Mouse (Mus musculus) MEL (cell line): ENCODE data around the gene Scd3. TPM values are rescaled to one million over a fixed set of nuclear protein-coding genes. Genes with fewer than 3 reads are reported as not detected.

Experiments
- DNase-seq: peaks from one replicate; pipeline ENCODE4 v3.0.0; 2011; ENCODE audit warnings: low read depth, low spot score
- H3K27ac ChIP-seq: 2 replicates; pipeline ENCODE4 v1.5.1; 2012; ENCODE audit warnings: low read depth, mild to moderate bottlenecking, control low read depth, low read length, moderate library complexity; ENCODE audit not compliant: control insufficient read depth
- H3K27me3 ChIP-seq, 2 experiments: fragments of 150-350 bp in 1 of 2; sonication (generic) in 1 of 2; 2 replicates each; pipeline ENCODE4 v1.6.1; 2012; ENCODE audit warnings: low read length in 2 of 2, mild to moderate bottlenecking in 2 of 2, improper control_type of control experiment in 1 of 2, moderate library complexity in 1 of 2; ENCODE audit not compliant: insufficient read depth in 2 of 2, control insufficient read depth in 1 of 2
- H3K36me3 ChIP-seq, 2 experiments: 2 replicates each; pipeline ENCODE4 v1.6.1; 2012 to 2014; ENCODE audit warnings: low read length in 2 of 2, improper control_type of control experiment in 1 of 2, inconsistent platforms in 1 of 2, mild to moderate bottlenecking in 1 of 2; ENCODE audit not compliant: insufficient read depth in 2 of 2, control insufficient read depth in 1 of 2
- H3K4me1 ChIP-seq, 2 experiments: fragments of 150-350 bp in 1 of 2; sonication (generic) in 1 of 2; 2 replicates each; pipeline ENCODE4 v1.6.1; 2012; ENCODE audit warnings: low read length in 2 of 2, improper control_type of control experiment in 1 of 2, mild to moderate bottlenecking in 1 of 2; ENCODE audit not compliant: insufficient read depth in 2 of 2, control insufficient read depth in 1 of 2
- H3K4me3 ChIP-seq, 2 experiments: fragments of 150-350 bp in 1 of 2; sonication (generic) in 1 of 2; 2 replicates each; pipeline ENCODE4 v1.5.1; 2012; ENCODE audit warnings: low read depth in 2 of 2, low read length in 2 of 2, mild to moderate bottlenecking in 2 of 2, moderate library complexity in 2 of 2, control low read depth in 1 of 2, improper control_type of control experiment in 1 of 2; ENCODE audit not compliant: control insufficient read depth in 1 of 2, insufficient read depth in 1 of 2
- H3K79me2 ChIP-seq: 2 replicates; pipeline ENCODE4 v1.6.1; 2012; ENCODE audit warnings: mild to moderate bottlenecking, low read length, moderate library complexity; ENCODE audit not compliant: control insufficient read depth, poor library complexity, insufficient read depth
- H3K9ac ChIP-seq: 2 replicates; pipeline ENCODE4 v1.6.1; 2012; ENCODE audit warnings: low read depth, mild to moderate bottlenecking, control low read depth, low read length, moderate library complexity; ENCODE audit not compliant: control insufficient read depth, poor library complexity, severe bottlenecking
- H3K9me3 ChIP-seq: fragments of 150-350 bp; sonication (generic); replicated peaks from 2 replicates; pipeline ENCODE4 v1.6.1; 2012; ENCODE audit warnings: mild to moderate bottlenecking, low read length, improper control_type of control experiment, moderate library complexity; ENCODE audit not compliant: insufficient read depth
- BHLHE40 ChIP-seq: IDR thresholded peaks from 2 replicates; pipeline ENCODE4 v1.6.1; 2012; ENCODE audit warnings: low read depth, mild to moderate bottlenecking, inconsistent platforms, low read length, improper control_type of control experiment, borderline replicate concordance
- CHD2 ChIP-seq: IDR thresholded peaks from 2 replicates; pipeline ENCODE4 v1.6.1; 2011; ENCODE audit warnings: low read length, improper control_type of control experiment
- CTCF ChIP-seq, 3 experiments: IDR thresholded peaks in 2 of 3; conservative IDR thresholded peaks in 1 of 3; 2 replicates each; pipeline ENCODE4 v1.5.1; 2011 to 2012; ENCODE audit warnings: low read length in 3 of 3, low read depth in 2 of 3, mild to moderate bottlenecking in 2 of 3, improper control_type of control experiment in 1 of 3, inconsistent platforms in 1 of 3, mixed read lengths in 1 of 3, moderate library complexity in 1 of 3; ENCODE audit not compliant: control insufficient read depth in 1 of 3, insufficient read depth in 1 of 3, poor library complexity in 1 of 3, severe bottlenecking in 1 of 3
- E2F4 ChIP-seq: IDR thresholded peaks from 2 replicates; pipeline ENCODE4 v1.6.1; 2011; ENCODE audit warnings: low read depth, low read length, improper control_type of control experiment, borderline replicate concordance
- EP300 ChIP-seq, 2 experiments: IDR thresholded peaks; 2 replicates each; pipeline ENCODE4 v1.6.1; 2011; ENCODE audit warnings: improper control_type of control experiment in 2 of 2, low read length in 2 of 2, low read depth in 1 of 2, mild to moderate bottlenecking in 1 of 2
- ETS1 ChIP-seq: IDR thresholded peaks from 2 replicates; pipeline ENCODE4 v1.6.1; 2012; ENCODE audit warnings: low read depth, mild to moderate bottlenecking, inconsistent platforms, low read length, improper control_type of control experiment, moderate library complexity
- GATA1 ChIP-seq: IDR thresholded peaks from 2 replicates; pipeline ENCODE4 v1.6.1; 2011; ENCODE audit warnings: low read depth, low read length, improper control_type of control experiment
- HCFC1 ChIP-seq: IDR thresholded peaks from 2 replicates; pipeline ENCODE4 v1.6.1; 2012; ENCODE audit warnings: low read depth, mild to moderate bottlenecking, inconsistent platforms, low read length, improper control_type of control experiment, moderate library complexity
- JUND ChIP-seq: IDR thresholded peaks from 2 replicates; pipeline ENCODE4 v1.6.1; 2011; ENCODE audit warnings: low read depth, mild to moderate bottlenecking, improper control_type of control experiment, low read length
- KAT2A ChIP-seq: conservative IDR thresholded peaks from 2 replicates; pipeline ENCODE4 v1.6.1; 2012; ENCODE audit warnings: low read depth, low read length, improper control_type of control experiment, inconsistent platforms
- MAFK ChIP-seq: IDR thresholded peaks from 2 replicates; pipeline ENCODE4 v1.6.1; 2011; ENCODE audit warnings: low read depth, mild to moderate bottlenecking, low read length, improper control_type of control experiment, borderline replicate concordance
- MAX ChIP-seq: IDR thresholded peaks from 2 replicates; pipeline ENCODE4 v1.6.1; 2011; ENCODE audit warnings: low read length, improper control_type of control experiment
- MAZ ChIP-seq: IDR thresholded peaks from 2 replicates; pipeline ENCODE4 v1.6.1; 2012; ENCODE audit warnings: low read depth, mild to moderate bottlenecking, inconsistent platforms, low read length, improper control_type of control experiment
- MEF2A ChIP-seq: IDR thresholded peaks from 2 replicates; pipeline ENCODE4 v1.6.1; 2014; ENCODE audit warnings: low read depth, mild to moderate bottlenecking, inconsistent platforms, low read length, improper control_type of control experiment; ENCODE audit not compliant: poor library complexity, insufficient replicate concordance, severe bottlenecking; ENCODE audit errors: extremely low read depth
- MXI1 ChIP-seq: IDR thresholded peaks from 2 replicates; pipeline ENCODE4 v1.6.1; 2011; ENCODE audit warnings: mild to moderate bottlenecking, low read depth, low read length, improper control_type of control experiment
- MYC ChIP-seq: IDR thresholded peaks from 2 replicates; pipeline ENCODE4 v1.6.1; 2011; ENCODE audit warnings: low read depth, mild to moderate bottlenecking, low read length, improper control_type of control experiment, moderate library complexity
- NELFE ChIP-seq: IDR thresholded peaks from 2 replicates; pipeline ENCODE4 v1.6.1; 2011; ENCODE audit warnings: low read depth, low read length, improper control_type of control experiment
- NRF1 ChIP-seq: IDR thresholded peaks from 2 replicates; pipeline ENCODE4 v1.6.1; 2014; ENCODE audit warnings: low read depth, mild to moderate bottlenecking, inconsistent platforms, low read length, improper control_type of control experiment, moderate library complexity; ENCODE audit not compliant: poor library complexity, insufficient read depth, severe bottlenecking
- POLR2A ChIP-seq, 2 experiments: IDR thresholded peaks; 2 replicates each; pipeline ENCODE4 v1.6.1; 2011 to 2012; ENCODE audit warnings: low read length in 2 of 2, mild to moderate bottlenecking in 2 of 2, control low read depth in 1 of 2, improper control_type of control experiment in 1 of 2, low read depth in 1 of 2, moderate library complexity in 1 of 2; ENCODE audit not compliant: control insufficient read depth in 1 of 2, insufficient read depth in 1 of 2, poor library complexity in 1 of 2
- POLR2AphosphoS5 ChIP-seq: IDR thresholded peaks from 2 replicates; pipeline ENCODE4 v1.6.1; 2012; ENCODE audit warnings: low read depth, borderline replicate concordance, mild to moderate bottlenecking, inconsistent platforms, low read length, moderate library complexity, mixed read lengths
- RAD21 ChIP-seq: IDR thresholded peaks from 2 replicates; pipeline ENCODE4 v1.6.1; 2011; ENCODE audit warnings: mild to moderate bottlenecking, low read depth, low read length, improper control_type of control experiment
- SIN3A ChIP-seq: IDR thresholded peaks from 2 replicates; pipeline ENCODE4 v1.6.1; 2012; ENCODE audit warnings: low read length, improper control_type of control experiment, inconsistent platforms
- TAL1 ChIP-seq: IDR thresholded peaks from 2 replicates; pipeline ENCODE4 v1.6.1; 2012; ENCODE audit warnings: mild to moderate bottlenecking, inconsistent platforms, low read length, moderate library complexity, mixed read lengths
- TBP ChIP-seq: IDR thresholded peaks from 2 replicates; pipeline ENCODE4 v1.8.0; 2011; ENCODE audit warnings: low read depth, low read length, improper control_type of control experiment
- TCF12 ChIP-seq: IDR thresholded peaks from 2 replicates; pipeline ENCODE4 v1.6.1; 2014; ENCODE audit warnings: low read depth, mild to moderate bottlenecking, inconsistent platforms, low read length, improper control_type of control experiment, moderate library complexity
- UBTF ChIP-seq: IDR thresholded peaks from 2 replicates; pipeline ENCODE4 v1.6.1; 2012; ENCODE audit warnings: low read depth, mild to moderate bottlenecking, inconsistent platforms, low read length, improper control_type of control experiment, moderate library complexity, borderline replicate concordance; ENCODE audit not compliant: insufficient read depth
- USF1 ChIP-seq: IDR thresholded peaks from 2 replicates; pipeline ENCODE4 v1.6.1; 2014; ENCODE audit warnings: low read depth, mild to moderate bottlenecking, inconsistent platforms, low read length, improper control_type of control experiment, moderate library complexity
- ZC3H11A ChIP-seq: IDR thresholded peaks from 2 replicates; pipeline ENCODE4 v1.6.1; 2012; ENCODE audit warnings: low read depth, mild to moderate bottlenecking, inconsistent platforms, low read length, improper control_type of control experiment
- ZKSCAN1 ChIP-seq: IDR thresholded peaks from 2 replicates; pipeline ENCODE4 v1.6.1; 2012; ENCODE audit warnings: low read depth, mild to moderate bottlenecking, inconsistent platforms, low read length, improper control_type of control experiment, moderate library complexity
- ZNF384 ChIP-seq: IDR thresholded peaks from 2 replicates; pipeline ENCODE4 v1.6.1; 2012; ENCODE audit warnings: low read depth, mild to moderate bottlenecking, inconsistent platforms, low read length, improper control_type of control experiment
- polyA plus RNA-seq, 2 experiments: library from polyadenylated mRNA; stranded (reverse) in 1 of 2; unstranded in 1 of 2; fragments of >175 nt in 1 of 2; fragments of >200 nt in 1 of 2; gene quantifications; 2 replicates each; pipeline versions ENCODE4 v1.2.1 to v1.2.4; 2012; ENCODE audit warnings: low replicate concordance in 2 of 2, low read depth in 1 of 2; ENCODE audit not compliant: insufficient read length in 2 of 2, insufficient read depth in 1 of 2, missing spikeins in 1 of 2
- total RNA-seq: library from RNA; depleted of rRNA; stranded (reverse); fragments of 300-350 nt; gene quantifications from 2 replicates; pipeline ENCODE4 v1.2.3, GENCODE M21; 2012

The Scd3 gene
- total and polyA plus RNA-seq, 3 experiments: 0.65 to 745 (median 0.96) TPM

GRCm38 (mm10) chr19:44266458-44266823 lies 63.4 kb downstream of the Scd3 start (continued):
- TF ChIP-seq CHD2 (no peak), JUND (no peak)

GRCm38 (mm10) chr19:44266824-44267498 lies 63.9 kb downstream of the Scd3 start:
- Histone ChIP-seq H3K4me1 (peaks cover 6 to 28% of the 10 kb centered on the region in 2 experiments), H3K79me2 (no peaks in the 10 kb centered on the region), H3K27me3 (no peaks in the 10 kb centered on the region), H3K9me3 (no peaks in the 10 kb centered on the region), H3K4me3 (peak overlapping the region; percentile 46 to 63), H3K9ac (peak overlapping the region; percentile 64), H3K27ac (peak overlapping the region; percentile 69), H3K36me3 (peaks cover 0 to 18% of the 10 kb centered on the region in 2 experiments; a peak in 2 of 4 replicates)
- peak; percentile 99 for DNase-seq
- no peak for TF ChIP-seq ZC3H11A
- TF ChIP-seq BHLHE40: no peak
- peak; percentile 88 for TF ChIP-seq USF1
- no peak; the same call in 1 of the 2 replicates for TF ChIP-seq MAX
- peak; percentile 63; the same call in 1 of the 2 replicates for TF ChIP-seq TBP
- peak; percentile 81 for TF ChIP-seq SIN3A
- peak; percentile 53; the same call in 1 of the 2 replicates for TF ChIP-seq NRF1
- TF ChIP-seq TAL1: no peak
- TF ChIP-seq POLR2A (IDR thresholded peaks at IDR 0.05; ENCODE audit: control insufficient read depth in 1 of 2, insufficient read depth in 1 of 2, low read depth in 1 of 2, low read length in 2 of 2, poor library complexity in 1 of 2): peak; percentile 62 to 82; a peak in 3 of 4 replicates
- TF ChIP-seq MAFK: peak; percentile 26
- peak; percentile 88; the same call in 1 of the 2 replicates for TF ChIP-seq TCF12
- 0 out of 2 replicates have a peak, but pooled peaks have one; percentile 28 for TF ChIP-seq HCFC1
- TF ChIP-seq E2F4: no peak
- no peak for TF ChIP-seq CHD2
- TF ChIP-seq UBTF: peak; percentile 82; the same call in 1 of the 2 replicates
- no peak for TF ChIP-seq KAT2A
- TF ChIP-seq GATA1: peak; percentile 19; the same call in 1 of the 2 replicates
- TF ChIP-seq MXI1: peak; percentile 76; the same call in 1 of the 2 replicates
- TF ChIP-seq POLR2AphosphoS5: no peak
- no peak for TF ChIP-seq RAD21
- TF ChIP-seq ETS1: peak; percentile 35; the same call in 1 of the 2 replicates
- no peak for TF ChIP-seq ZNF384
- peak; percentile 95 for TF ChIP-seq MAZ
- TF ChIP-seq ZKSCAN1: no peak
- TF ChIP-seq EP300 (IDR thresholded peaks at IDR 0.05; ENCODE audit: low read depth in 1 of 2, low read length in 2 of 2): peak in 1 of 2 experiments; percentile 65; a peak in 2 of 4 replicates
- TF ChIP-seq NELFE: peak; percentile 60
- no peak for TF ChIP-seq JUND
- TF ChIP-seq CTCF (IDR thresholded peaks at IDR 0.05 in 2 of 3, conservative IDR thresholded peaks at IDR 0.05 in 1 of 3; ENCODE audit: control insufficient read depth in 1 of 3, insufficient read depth in 1 of 3, low read depth in 2 of 3, low read length in 3 of 3, poor library complexity in 1 of 3, severe bottlenecking in 1 of 3): 0 out of 6 replicates have a peak, but pooled peaks of 1 of the 3 experiments have one; percentile 17
- TF ChIP-seq MYC: no peak; the same call in 1 of the 2 replicates
- TF ChIP-seq MEF2A: no peak
